Mouse (Mus musculus) R1 (cell line): Measurements from ENCODE around the gene Fam124a.
"Not testable (repeated sequence)": the region's sequence is repeated elsewhere in the genome, so short reads cannot be mapped to it uniquely, and the experiment has no call there.

ENCODE experiments used
- DNase-seq: peaks from one replicate; pipeline ENCODE4 v3.0.0-alpha.2; 2018; ENCODE audit warnings: low read depth, low spot score

Gene Fam124a

DNA sequence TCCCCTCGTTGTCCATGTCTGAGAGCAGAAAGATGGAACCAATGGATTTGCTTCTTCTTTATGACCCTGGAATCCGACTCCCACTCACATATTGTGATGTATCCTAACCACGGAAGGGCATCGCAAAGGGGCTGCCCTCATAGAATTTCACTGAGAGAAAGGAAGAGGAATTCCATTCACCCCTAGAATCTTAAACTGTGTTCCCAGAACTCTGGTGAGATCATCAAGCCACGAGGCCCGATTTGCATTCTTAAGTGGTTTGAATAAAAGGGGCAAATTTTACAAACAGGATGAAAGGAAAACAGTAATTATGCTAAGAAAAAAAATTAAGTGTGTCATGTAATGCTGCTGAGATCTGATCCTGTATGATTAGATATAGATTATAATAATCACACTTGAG is 19.4 kb downstream of the Fam124a start:
- no peak for DNase-seq

DNA sequence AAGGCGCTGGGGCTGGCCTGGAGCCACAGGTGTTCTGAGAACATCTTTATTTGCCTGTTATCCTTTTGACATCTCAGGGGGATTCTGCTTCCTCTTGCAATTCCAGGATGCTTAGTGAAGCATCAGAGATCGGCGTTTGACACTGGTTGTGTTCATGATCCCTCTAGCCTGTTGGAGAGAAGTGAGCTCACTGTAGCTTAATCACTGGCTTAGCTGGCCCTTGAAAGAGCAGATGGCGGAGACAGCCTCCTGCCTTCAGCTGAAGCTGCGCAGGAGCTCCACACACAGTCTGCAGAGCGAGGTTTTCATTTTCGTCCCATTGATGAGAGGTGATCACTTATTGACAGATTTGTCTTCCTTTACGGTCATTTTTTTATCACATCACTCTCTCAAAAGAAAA is 20.3 kb downstream of the Fam124a start:
- DNase-seq = no peak

DNA sequence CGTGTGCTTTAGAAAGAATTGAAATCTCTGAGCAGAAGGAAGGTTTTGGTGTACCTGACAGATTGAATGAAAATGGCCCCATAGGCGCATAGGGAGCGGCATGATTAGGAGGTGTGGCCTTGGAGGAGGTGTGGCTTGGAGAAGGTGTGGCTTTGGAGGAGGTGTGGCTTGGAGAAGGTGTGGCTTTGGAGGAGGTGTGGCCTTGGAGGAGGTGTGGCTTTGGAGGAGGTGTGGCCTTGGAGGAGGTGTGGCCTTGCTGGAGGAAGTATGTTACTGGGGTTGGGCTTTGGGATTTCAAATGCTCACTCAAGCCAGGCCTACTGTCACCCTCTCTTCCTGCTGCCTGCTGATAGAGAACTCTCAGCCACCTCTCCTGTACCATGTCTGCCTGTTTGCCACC is 25.4 kb downstream of the Fam124a start:
- DNase-seq = peak; percentile 84

DNA sequence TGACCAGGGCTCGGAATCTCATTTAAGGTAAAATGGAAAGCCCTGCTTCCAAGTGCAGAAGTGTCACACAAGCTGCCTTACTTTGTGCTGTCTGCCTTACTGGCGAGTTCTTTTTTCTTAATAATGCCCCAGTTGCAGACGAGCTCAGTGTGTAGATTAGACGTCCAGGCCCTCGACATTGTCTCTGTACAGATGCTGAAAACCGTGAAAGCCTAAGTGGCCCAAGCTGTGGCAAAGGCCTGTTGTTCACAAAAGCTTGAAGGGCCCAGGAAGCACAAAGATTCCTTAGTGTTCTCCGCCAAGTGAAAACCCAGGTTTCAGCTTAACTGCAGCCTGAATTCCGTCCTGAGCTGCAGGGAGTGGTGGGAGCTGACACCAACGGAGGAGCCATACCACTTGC is 26.2 kb downstream of the Fam124a start:
- DNase-seq = no peak

DNA sequence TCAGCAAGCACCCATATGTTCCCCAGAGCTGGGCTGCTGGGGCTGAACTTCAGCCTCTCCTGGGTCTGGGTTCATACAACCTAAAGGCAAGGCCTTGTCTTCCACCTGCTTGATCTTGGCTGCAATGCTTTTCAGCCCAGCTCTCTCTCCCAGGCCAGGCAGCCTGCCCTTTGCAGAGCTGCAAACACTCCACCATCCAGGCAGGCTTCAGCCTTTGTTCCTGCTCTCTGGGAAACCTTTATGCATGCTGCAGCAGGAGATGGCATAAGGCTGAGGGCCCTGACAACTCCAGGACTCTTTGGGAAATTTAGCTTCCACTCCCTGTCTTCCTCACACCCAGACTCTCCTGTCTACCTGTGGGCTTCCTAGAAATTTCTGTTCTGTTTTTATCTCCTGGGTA is 29.1 kb downstream of the Fam124a start:
- no peak for DNase-seq

DNA sequence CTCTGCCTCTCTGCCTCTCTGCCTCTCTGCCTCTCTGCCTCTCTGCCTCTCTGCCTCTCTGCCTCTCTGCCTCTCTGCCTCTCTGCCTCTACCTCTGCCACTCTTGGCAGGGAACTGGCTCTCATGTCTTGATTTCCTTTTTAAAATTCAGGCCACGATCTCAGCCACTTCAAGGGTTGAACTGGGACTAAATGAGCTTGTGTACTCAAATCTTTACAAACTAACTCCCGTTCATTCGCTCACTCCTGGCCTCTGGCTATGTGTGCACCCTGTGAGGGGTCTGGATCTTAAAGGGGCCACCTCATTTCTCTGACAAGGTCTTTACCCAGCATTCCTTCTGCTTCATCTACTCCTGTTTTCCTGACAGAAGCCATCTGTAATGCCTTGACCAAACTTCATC is 29.8 kb downstream of the Fam124a start:
- no peak for DNase-seq

DNA sequence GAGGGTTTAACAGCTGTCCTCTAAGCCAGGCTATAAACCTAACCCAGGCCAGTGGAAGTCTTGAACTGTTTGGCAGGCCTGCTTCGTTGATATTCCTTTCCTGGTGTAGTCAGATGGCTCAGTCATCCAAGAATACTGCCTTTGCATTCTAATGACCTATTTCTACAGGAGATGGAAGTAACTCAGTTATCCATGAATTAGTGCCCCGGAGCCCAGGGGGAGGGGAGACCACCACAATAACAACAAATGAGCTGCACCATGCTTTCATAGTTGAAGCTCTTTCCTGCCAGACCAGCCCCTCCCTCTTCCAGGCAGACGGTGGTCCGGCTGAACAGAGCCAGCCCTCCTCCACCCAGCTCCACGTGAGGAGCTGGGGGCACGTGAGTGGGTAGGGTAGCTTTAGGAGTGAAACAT is 44.6 kb downstream of the Fam124a start:
- DNase-seq = no peak

DNA sequence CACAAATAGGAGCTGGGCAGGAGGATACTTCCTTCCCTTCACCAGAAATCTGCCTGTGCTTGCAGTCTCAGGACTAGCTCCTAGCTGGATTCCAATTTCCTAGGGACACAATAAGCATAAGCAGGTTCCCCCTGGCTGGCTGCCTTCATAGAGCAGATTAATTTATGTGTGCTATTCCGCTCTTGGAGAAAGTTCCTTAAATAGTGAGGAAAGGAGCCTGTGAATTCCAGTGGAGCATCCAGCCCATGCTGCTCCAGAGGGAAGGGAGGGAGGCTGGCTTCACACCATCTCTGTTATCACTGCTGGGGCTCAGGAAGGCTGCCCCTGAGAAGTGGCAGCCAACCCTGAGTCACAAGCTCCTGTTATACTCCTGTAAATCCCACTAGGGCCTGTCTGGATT is 46.7 kb downstream of the Fam124a start:
- DNase-seq = no peak

DNA sequence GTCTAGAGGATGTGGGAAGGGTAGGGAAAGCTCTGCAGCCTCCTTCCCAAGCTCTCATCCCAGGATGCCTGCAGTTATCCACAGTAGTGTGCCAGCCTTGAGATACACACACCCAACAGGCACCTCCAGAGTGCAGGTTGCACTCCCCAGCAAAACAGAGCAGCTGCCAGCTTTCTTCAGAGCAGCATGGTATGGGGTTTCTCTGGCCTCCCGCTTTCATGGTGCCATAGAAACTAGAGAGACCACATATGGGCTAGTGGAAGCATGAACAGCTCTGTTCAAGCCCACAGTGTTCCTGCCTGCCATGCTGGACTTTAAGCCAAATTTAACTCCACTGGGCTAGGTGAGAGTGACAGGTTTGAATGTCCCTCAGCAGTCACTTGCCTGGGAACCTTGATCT is 47.3 kb downstream of the Fam124a start:
- DNase-seq = no peak

DNA sequence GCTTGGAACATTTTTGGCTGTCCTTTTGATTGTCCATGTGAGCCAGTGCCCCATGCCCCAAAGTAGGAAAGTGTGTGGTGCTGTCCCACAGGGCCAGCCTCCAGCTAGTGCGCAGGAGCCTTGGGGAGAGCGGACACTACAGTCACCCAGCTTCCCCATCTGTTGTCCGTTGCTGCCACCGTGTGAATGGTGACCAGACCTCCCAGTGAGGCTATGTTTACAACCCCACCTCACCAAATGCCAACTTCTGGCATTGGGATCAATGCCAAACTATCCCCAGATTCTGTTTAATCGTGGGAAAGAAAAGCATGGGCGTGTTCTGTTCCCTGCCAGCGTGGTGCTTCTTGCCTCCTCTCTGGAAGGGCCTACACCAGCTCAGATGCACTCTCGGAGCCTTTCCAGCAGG is 52.3 kb downstream of the Fam124a start:
- no peak for DNase-seq

DNA sequence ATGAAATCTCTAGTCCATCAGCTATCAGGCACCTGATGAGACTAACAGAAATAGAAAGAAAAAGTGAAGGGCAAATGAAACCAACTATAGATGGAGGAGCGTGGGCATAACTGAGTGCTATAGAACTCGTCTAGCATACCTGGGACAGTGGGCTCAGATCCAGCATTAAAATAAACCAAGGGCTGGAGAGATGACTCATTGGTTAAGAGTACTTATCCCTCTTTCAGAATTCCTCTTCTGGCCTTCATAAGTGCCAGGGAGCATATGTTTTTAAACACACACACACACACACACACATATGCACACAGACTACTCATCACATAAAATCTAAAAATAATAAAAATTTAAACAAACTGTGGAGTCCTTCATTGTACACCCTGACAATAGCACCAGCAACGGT is 54.4 kb downstream of the Fam124a start:
- no peak for DNase-seq

DNA sequence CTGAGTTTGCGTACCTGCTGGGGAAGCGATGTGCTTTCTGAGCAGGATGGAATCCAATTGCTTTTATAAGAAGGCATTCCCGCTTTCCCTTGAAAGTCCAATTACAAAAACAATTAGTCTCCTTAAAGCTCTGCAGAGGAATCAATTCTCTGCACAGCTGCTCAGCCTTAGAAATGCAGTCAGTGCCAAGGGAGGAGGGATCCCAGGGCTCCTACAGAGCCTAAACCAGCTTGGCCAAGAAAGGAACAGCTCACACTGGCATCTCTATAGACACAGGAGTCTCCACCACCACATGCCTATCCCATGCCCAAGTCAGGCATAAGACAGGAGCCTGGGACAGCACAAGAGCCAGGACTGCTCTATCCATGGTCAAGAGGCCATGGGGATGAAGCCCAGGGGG is 66.9 kb downstream of the Fam124a start:
- no peak for DNase-seq

DNA sequence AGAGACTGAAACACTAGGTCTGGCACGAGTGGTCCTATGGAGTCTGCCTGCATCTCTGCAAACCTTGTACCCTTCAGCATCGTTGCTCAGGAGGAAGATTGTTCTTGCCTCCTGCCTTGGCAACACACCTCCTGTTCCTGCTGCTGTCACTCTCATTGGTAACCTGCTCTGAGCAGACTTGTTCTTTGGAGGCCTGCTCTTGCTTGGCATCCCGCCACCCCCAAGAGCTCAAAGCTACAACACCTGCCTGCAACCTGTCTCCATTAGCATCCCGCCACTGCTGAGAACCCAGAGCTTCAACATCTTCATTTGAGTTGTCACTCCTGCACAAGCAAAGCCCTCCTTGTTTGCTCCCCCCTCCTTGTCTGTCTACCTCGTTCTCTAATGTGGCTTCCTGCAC is 72.4 kb downstream of the Fam124a start:
- no peak for DNase-seq

DNA sequence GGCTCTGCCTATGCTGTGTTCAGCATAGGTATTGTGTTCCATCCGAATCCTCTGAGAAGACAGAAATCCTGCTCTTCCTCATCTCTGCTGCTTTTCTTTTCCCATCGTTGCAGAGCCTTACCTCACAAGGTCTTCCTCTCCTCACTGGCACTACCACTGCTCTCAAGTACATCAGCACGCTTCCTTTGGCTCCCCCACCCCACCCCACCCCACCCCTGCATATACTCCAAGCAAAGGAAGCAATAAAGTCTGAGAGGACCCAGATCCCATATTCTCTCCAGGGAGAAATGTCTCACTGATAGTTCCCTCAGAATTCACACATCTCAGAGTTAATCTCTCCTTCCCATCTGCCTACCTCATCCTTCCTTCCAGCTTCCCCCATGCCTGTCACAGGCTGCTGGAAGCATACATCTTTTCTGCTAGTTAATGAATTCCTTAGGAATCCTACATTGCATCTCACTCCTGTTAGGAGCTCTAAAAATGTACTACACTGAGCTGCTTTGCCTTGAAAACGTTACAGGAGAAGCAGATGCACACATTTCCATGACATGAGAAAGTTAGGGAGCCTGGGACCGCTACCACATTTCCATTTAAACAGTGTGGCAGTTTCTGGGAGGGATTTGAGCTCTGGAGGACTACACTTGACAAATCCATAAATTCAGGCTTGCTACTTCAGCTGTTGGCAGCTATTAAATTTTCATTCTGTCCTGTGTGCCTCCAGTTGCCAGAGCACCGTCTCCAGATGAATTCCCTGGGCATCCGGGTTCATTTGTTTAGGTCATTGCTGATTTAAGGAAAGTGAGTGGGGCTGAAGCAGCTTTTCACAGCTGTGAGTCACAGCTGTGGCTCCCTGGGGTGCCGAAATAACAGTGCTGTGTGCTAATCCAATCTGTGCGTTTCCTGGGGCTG is 82.2 kb downstream of the Fam124a start:
- DNase-seq = peak; percentile 11

DNA sequence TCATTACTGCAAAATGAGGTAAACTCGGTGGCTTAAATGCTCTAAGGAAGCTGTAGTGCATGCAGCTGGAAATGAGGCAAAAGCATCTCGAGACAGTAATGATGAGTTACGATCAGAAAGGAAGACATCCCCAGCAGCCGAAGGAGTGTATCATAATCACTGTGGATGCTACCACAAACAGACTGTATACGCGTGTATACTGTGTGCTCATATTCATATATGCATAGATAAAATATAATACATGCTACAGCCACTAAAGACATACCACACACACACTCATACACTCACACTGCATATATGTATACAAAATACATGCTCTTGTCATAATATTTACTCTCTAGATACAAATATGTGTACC is 82.8 kb downstream of the Fam124a start:
- DNase-seq = no peak

DNA sequence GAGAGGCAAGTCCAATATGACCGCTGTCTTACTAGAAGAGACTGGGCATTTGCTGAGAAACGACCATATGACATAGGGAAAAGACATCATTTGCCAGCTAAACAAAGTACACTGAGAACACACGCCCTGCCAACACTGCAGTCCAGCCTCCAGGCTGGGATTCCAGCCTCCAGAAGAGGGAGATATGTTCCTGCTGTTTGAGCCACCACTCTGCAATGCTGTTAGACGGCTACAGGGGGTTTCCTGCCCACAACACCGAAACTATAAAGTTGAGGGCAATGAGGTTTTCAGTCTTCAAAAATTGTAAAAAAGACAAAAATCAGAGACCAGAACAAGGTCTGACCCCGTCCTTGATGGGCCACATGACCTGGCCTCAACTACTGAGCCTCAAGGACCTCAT is 83.6 kb downstream of the Fam124a start:
- no peak for DNase-seq

DNA sequence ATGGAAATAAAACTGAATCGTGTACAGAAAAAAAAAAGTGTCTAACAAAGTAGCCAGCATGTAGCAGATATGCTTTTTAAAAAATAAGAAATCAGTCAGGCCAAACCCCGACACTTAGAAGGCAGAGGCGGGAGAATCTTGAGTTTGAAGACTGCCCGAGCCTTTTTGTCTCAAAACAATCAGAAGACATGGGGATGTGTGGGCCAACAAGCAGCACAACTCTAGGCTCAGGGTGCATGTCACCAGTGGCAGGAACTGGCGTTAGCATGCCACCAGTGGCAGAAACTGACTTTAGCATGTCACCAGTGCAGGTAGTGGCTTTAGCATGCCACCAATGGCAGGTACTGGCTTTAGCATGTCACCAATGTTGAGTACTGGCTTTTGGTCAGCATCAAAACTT is 84.0 kb downstream of the Fam124a start:
- DNase-seq = no peak

DNA sequence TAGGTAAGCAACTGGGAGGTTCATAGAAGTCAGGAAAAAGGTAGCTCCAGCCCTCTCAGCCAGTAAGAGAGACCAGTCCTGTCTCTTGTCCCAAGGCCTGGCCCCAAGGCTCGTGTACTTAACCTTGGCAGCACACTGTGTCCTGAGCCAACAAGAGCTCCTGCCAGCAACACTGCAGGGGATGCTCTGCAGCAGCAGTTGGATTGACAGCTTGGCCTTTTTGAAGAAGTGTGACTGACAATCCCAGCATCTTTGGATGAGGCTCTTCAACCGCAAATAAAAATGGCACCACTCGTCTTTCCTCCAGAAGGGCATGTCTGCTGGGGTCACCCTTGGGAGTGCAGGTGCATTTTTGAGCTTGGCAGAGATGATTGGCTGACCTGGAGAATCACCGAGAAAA is 84.9 kb downstream of the Fam124a start:
- DNase-seq = no peak

DNA sequence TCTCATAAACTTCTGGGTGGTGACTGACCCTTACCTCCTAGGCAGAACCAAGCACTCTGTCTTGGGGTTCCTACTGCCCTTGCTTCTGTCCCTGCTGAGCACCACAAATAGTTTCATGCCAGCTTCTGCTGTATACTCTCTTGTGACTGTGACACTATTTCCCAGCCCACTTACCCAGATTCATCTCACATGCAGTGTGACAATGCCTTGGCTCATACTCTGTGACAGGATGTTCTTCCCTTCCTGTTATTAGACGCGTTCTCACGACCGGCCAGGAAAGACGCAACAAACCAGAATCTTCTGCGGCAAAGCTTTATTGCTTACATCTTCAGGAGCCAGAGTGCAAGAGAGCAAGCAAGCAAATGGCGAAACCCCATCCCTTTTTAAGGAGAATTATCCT is 86.8 kb downstream of the Fam124a start:
- not testable (repeated sequence) for DNase-seq

DNA sequence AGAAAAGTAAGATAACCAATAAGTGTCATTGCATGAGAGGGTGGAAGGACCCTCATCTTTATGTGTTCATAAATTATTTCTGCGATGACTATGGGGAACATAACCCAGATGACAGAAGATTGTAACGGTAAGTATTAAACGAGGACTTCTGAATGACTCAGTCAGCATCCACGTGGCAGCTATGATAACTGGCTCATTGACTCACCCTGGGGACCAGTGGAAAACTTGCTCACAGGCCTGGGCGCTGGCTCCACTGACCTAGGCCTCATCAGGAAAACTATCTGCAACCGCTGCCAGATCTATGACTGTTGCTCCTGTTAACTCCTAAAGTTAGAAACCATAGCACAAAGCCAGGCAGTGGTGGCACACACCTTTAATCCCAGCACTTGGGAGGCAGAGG is 92.9 kb downstream of the Fam124a start:
- no peak for DNase-seq

DNA sequence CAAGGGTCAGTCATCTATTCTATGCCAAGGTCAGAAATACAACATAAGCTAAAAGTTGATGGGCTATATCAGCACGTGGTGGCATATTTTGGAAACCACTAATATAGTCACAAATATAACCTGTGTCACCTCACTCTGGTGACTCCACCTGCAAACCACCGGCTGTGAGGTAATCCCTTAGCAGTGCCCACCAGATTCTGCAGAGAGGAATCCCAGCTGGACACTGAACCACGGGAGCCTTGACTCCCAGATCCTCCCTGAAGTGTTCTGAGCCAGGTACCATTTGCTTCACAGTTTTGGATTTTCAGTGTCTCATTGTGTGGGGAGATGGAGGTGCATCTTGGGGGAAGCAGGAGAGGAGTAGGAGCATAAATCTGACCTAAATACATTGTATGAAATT is 94.8 kb downstream of the Fam124a start:
- DNase-seq = no peak

DNA sequence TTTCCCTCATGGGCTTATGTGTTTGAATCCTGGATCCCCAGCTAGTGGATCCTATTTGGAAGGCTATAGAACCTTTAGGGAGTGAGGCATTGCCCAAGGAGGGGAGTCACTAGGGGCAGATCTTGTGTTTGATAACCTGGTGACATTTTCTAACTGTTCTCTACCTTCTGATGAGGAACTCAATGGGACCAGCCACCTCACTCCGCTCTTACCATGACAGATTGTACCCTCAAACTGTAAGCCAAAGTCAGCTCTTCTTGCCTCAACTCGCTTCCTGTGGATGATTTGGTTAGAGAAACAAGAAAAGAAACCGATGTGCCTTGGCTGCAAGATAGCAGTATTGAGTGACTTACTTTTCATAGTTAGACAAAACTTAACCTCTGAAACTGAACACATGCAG is 96.2 kb downstream of the Fam124a start:
- DNase-seq = no peak

DNA sequence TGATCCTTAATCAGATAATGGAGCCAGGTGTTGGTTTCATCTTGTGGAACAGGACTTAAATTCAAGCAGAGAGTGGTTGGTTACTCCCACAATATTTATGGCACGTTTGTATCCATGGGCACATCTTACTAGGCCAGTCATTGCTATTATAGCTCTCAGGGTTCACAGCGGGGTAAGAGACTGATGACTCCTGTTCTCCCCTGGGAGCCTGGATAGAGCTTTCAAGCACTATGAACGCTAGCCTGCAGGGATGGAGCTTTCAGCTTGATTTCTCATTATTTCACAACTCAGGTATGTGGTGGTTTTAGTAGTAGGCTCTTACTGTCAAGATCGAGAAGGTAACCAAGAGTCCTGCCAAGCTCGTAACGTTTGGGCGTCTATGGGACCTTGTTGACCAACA is 100.5 kb downstream of the Fam124a start:
- no peak for DNase-seq

DNA sequence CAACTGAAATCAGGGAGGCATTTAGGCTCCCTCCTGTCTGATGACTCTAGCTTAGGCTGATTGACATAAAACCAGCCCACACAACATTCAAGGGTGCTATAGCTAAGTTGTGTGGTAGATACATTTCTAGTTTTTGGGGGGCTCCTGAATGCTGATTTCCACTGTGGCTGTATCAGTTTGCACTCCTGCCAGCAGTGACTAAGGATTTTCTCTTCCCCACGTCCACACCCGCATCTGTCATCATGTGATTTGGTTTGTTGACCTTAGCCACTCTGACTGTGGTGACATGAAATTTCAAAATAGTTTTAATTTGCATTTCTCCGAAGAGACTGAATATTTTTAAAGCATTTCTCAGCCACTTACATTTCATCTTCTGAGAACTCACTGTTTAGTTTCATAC is 101.9 kb downstream of the Fam124a start:
- no peak for DNase-seq
